Mouse (Mus musculus): ENCODE measurements around the gene Immt. TPM values are rescaled to one million over a fixed set of nuclear protein-coding genes. Genes with fewer than 3 reads are reported as not detected.
"Not testable (repeated sequence)": the region's sequence is repeated elsewhere in the genome, so short reads cannot be mapped to it uniquely, and the experiment has no call there.

Immt gene
- polyA plus RNA-seq, 1 experiment from 2014 or later, result 188 TPM

- not testable (repeated sequence) for H3K9ac ChIP-seq; ATAC-seq (ENCODE audit: borderline replicate concordance, extremely low read depth, low FRiP score, low TSS enrichment); H3K27me3 ChIP-seq; H3K4me1 ChIP-seq; H3K9me3 ChIP-seq; H3K4me2 ChIP-seq; H3K27ac ChIP-seq; H3K4me3 ChIP-seq
- WGBS, result 77% methylated on average over 5 of the region's 5 CpGs
- H3K36me3 ChIP-seq, result peaks cover 84% of the 10 kb centered on the region
These were observed 94.1 kb downstream of the Immt start for GRCm38 (mm10) chr6:71925233-71925632.

Other genes with a start within 250 kb of the Immt start
- 51.1 and 52.0 TPM in 2 replicates for gene Kdm3a, start 198.3 kb upstream of the Immt start, polyA plus RNA-seq (2015; fragmentation: Nextera tagmentation; extraction: Ambion mirVana)
- 17.4 and 18.1 TPM in 2 replicates for gene Reep1, start 123.8 kb upstream of the Immt start, polyA plus RNA-seq (2015; fragmentation: Nextera tagmentation; extraction: Ambion mirVana)
- 59.0 and 59.3 TPM in 2 replicates for gene Mrpl35, start 4.4 kb upstream of the Immt start, polyA plus RNA-seq (2015; fragmentation: Nextera tagmentation; extraction: Ambion mirVana)
- 92.4 and 95.0 TPM in 2 replicates for gene Ptcd3, start 77.4 kb downstream of the Immt start, polyA plus RNA-seq (2015; fragmentation: Nextera tagmentation; extraction: Ambion mirVana)
- 29.0 and 35.1 TPM in 2 replicates for gene Polr1a, start 77.7 kb downstream of the Immt start, polyA plus RNA-seq (2015; fragmentation: Nextera tagmentation; extraction: Ambion mirVana)